Mouse (Mus musculus): ENCODE measurements around the gene Rpl31. TPM values are rescaled to one million over a fixed set of nuclear protein-coding genes. Genes with fewer than 3 reads are reported as not detected.

Gene Rpl31
- polyA plus RNA-seq (2015; fragmentation: Nextera tagmentation; extraction: Ambion mirVana) = 358 and 371 TPM in 2 replicates

GRCm38 (mm10) chr1:39367601-39368266, at the start of gene Rpl31:
Gene Rpl31 (plus strand): TSS chr1:39367842.
- ATAC-seq (ENCODE audit: extremely low read depth, insufficient number of reproducible peaks, low FRiP score, low TSS enrichment) = peak; percentile 97
- under 1% methylated on average over 62 of the region's 62 CpGs for WGBS
- H3K4me2 ChIP-seq = peak within 1 kb of the TSS; percentile 95

GRCm38 (mm10) chr1:39317935-39318334, 49.7 kb upstream of the Rpl31 start:
- WGBS = 73% methylated on average over 2 of the region's 2 CpGs
- ATAC-seq (ENCODE audit: extremely low read depth, insufficient number of reproducible peaks, low FRiP score, low TSS enrichment) = no peak
- H3K4me3 ChIP-seq = no peak overlapping the region
- H3K36me3 ChIP-seq = no peaks in the 10 kb centered on the region
- H3K27ac ChIP-seq (replicated peaks) = no peak overlapping the region
- no peaks in the 10 kb centered on the region for H3K9me3 ChIP-seq
- H3K4me2 ChIP-seq = no peak overlapping the region
- peaks cover 6% of the 10 kb centered on the region; the same call in 1 of the 2 replicates for H3K27me3 ChIP-seq (replicated peaks)
- peaks cover 18% of the 10 kb centered on the region for H3K4me1 ChIP-seq
- H3K9ac ChIP-seq = no peak overlapping the region

More at GRCm38 (mm10) chr1:39367601-39368266, at the start of gene Rpl31:
- H3K9ac ChIP-seq = peak within 1 kb of the TSS; percentile 100
- no peaks in the 10 kb centered on the region for H3K27me3 ChIP-seq (replicated peaks)
- H3K36me3 ChIP-seq = peaks cover 37% of the 10 kb centered on the region
- H3K4me1 ChIP-seq = peaks cover 22% of the 10 kb centered on the region
- H3K27ac ChIP-seq (replicated peaks) = peak within 1 kb of the TSS; percentile 90
- H3K9me3 ChIP-seq = no peaks in the 10 kb centered on the region
- peak within 1 kb of the TSS; percentile 96 for H3K4me3 ChIP-seq

- peaks cover 18% of the 10 kb centered on the region for H3K4me1 ChIP-seq
- H3K36me3 ChIP-seq = no peaks in the 10 kb centered on the region
- no peak overlapping the region for H3K4me3 ChIP-seq
- no peak for ATAC-seq (ENCODE audit: extremely low read depth, insufficient number of reproducible peaks, low FRiP score, low TSS enrichment)
- no peak overlapping the region for H3K4me2 ChIP-seq
- H3K27ac ChIP-seq (replicated peaks) = no peak overlapping the region
- 56% methylated on average over 7 of the region's 7 CpGs for WGBS
- H3K27me3 ChIP-seq (replicated peaks) = peaks cover 6% of the 10 kb centered on the region; the same call in 1 of the 2 replicates
- H3K9ac ChIP-seq = no peak overlapping the region
- no peaks in the 10 kb centered on the region for H3K9me3 ChIP-seq
Observed at GRCm38 (mm10) chr1:39318870-39319269, 48.8 kb upstream of the Rpl31 start.

- Histone ChIP-seq H3K36me3 (no peaks in the 10 kb centered on the region), H3K27ac (replicated peaks) (no peak overlapping the region), H3K4me3 (no peak overlapping the region), H3K27me3 (replicated peaks) (no peaks in the 10 kb centered on the region), H3K4me1 (peaks cover 20% of the 10 kb centered on the region), H3K9ac (no peak overlapping the region), H3K9me3 (no peaks in the 10 kb centered on the region), H3K4me2 (no peak overlapping the region)
- no peak for ATAC-seq (ENCODE audit: extremely low read depth, insufficient number of reproducible peaks, low FRiP score, low TSS enrichment)
- WGBS = 64% methylated on average over 6 of the region's 6 CpGs
Observed at GRCm38 (mm10) chr1:39321954-39322353, 45.7 kb upstream of the Rpl31 start.

- no peak overlapping the region for H3K4me2 ChIP-seq
- WGBS = 81% methylated on average over 6 of the region's 6 CpGs
- no peak overlapping the region for H3K27ac ChIP-seq (replicated peaks)
- no peak overlapping the region for H3K4me3 ChIP-seq
- H3K9ac ChIP-seq = no peak overlapping the region
- H3K4me1 ChIP-seq = peaks cover 15% of the 10 kb centered on the region
- no peaks in the 10 kb centered on the region for H3K9me3 ChIP-seq
- H3K27me3 ChIP-seq (replicated peaks) = no peaks in the 10 kb centered on the region
- H3K36me3 ChIP-seq = no peaks in the 10 kb centered on the region
- ATAC-seq (ENCODE audit: extremely low read depth, insufficient number of reproducible peaks, low FRiP score, low TSS enrichment) = no peak
Observed at GRCm38 (mm10) chr1:39325228-39325627, 42.4 kb upstream of the Rpl31 start.

- Histone ChIP-seq H3K9me3 (no peaks in the 10 kb centered on the region), H3K4me2 (no peak overlapping the region), H3K9ac (no peak overlapping the region), H3K4me3 (no peak overlapping the region), H3K27me3 (replicated peaks) (no peaks in the 10 kb centered on the region), H3K4me1 (peaks cover 35% of the 10 kb centered on the region), H3K27ac (replicated peaks) (peak overlapping the region; percentile 12; the same call in 1 of the 2 replicates), H3K36me3 (no peaks in the 10 kb centered on the region)
- no peak for ATAC-seq (ENCODE audit: extremely low read depth, insufficient number of reproducible peaks, low FRiP score, low TSS enrichment)
- WGBS = 42% methylated on average over 7 of the region's 7 CpGs
Observed at GRCm38 (mm10) chr1:39327546-39327945, 40.1 kb upstream of the Rpl31 start.

GRCm38 (mm10) chr1:39330857-39331594, 36.6 kb upstream of the Rpl31 start:
- Histone ChIP-seq H3K27me3 (replicated peaks) (peaks cover 5% of the 10 kb centered on the region), H3K4me2 (0 out of 2 replicates have a peak overlapping the region, but pooled peaks have one; percentile 8), H3K4me1 (peaks cover 43% of the 10 kb centered on the region), H3K9me3 (no peaks in the 10 kb centered on the region), H3K27ac (replicated peaks) (peak overlapping the region; percentile 77), H3K36me3 (no peaks in the 10 kb centered on the region), H3K9ac (no peak overlapping the region), H3K4me3 (no peak overlapping the region)
- 64% methylated on average over 7 of the region's 7 CpGs for WGBS
- no peak; the same call in 1 of the 2 replicates for ATAC-seq (ENCODE audit: extremely low read depth, insufficient number of reproducible peaks, low FRiP score, low TSS enrichment)

GRCm38 (mm10) chr1:39332456-39332855, 35.2 kb upstream of the Rpl31 start:
- WGBS = 80% methylated on average over 4 of the region's 4 CpGs
- Histone ChIP-seq H3K4me2 (no peak overlapping the region), H3K27me3 (replicated peaks) (peaks cover 14% of the 10 kb centered on the region), H3K9ac (no peak overlapping the region), H3K4me3 (no peak overlapping the region), H3K36me3 (no peaks in the 10 kb centered on the region), H3K9me3 (no peaks in the 10 kb centered on the region), H3K4me1 (peaks cover 42% of the 10 kb centered on the region), H3K27ac (replicated peaks) (no peak overlapping the region)
- no peak for ATAC-seq (ENCODE audit: extremely low read depth, insufficient number of reproducible peaks, low FRiP score, low TSS enrichment)

- Histone ChIP-seq H3K4me2 (peak overlapping the region; percentile 42), H3K36me3 (no peaks in the 10 kb centered on the region), H3K9ac (0 out of 2 replicates have a peak overlapping the region, but pooled peaks have one; percentile 10)
Observed at GRCm38 (mm10) chr1:39335561-39336196, 32.0 kb upstream of the Rpl31 start.

GRCm38 (mm10) chr1:39336788-39337187, 30.9 kb upstream of the Rpl31 start:
- ATAC-seq (ENCODE audit: extremely low read depth, insufficient number of reproducible peaks, low FRiP score, low TSS enrichment) = no peak
- Histone ChIP-seq H3K9ac (no peak overlapping the region), H3K4me2 (no peak overlapping the region), H3K36me3 (no peaks in the 10 kb centered on the region), H3K4me1 (peaks cover 22% of the 10 kb centered on the region), H3K27ac (replicated peaks) (no peak overlapping the region), H3K4me3 (no peak overlapping the region), H3K27me3 (replicated peaks) (peaks cover 47% of the 10 kb centered on the region), H3K9me3 (no peaks in the 10 kb centered on the region)
- WGBS = 77% methylated on average over 8 of the region's 8 CpGs

More at GRCm38 (mm10) chr1:39335561-39336196, 32.0 kb upstream of the Rpl31 start:
- peaks cover 33% of the 10 kb centered on the region for H3K4me1 ChIP-seq
- no peak overlapping the region for H3K27ac ChIP-seq (replicated peaks)
- peaks cover 39% of the 10 kb centered on the region for H3K27me3 ChIP-seq (replicated peaks)
- 31% methylated on average over 15 of the region's 15 CpGs for WGBS
- no peaks in the 10 kb centered on the region for H3K9me3 ChIP-seq
- ATAC-seq (ENCODE audit: extremely low read depth, insufficient number of reproducible peaks, low FRiP score, low TSS enrichment) = no peak
- H3K4me3 ChIP-seq = no peak overlapping the region

GRCm38 (mm10) chr1:39338831-39339230, 28.8 kb upstream of the Rpl31 start:
- WGBS = 69% methylated on average over 10 of the region's 10 CpGs
- ATAC-seq (ENCODE audit: extremely low read depth, insufficient number of reproducible peaks, low FRiP score, low TSS enrichment) = no peak
- Histone ChIP-seq H3K27ac (replicated peaks) (no peak overlapping the region), H3K27me3 (replicated peaks) (peaks cover 51% of the 10 kb centered on the region), H3K9me3 (no peaks in the 10 kb centered on the region), H3K4me1 (peaks cover 14% of the 10 kb centered on the region), H3K4me3 (no peak overlapping the region), H3K36me3 (no peaks in the 10 kb centered on the region), H3K9ac (no peak overlapping the region), H3K4me2 (no peak overlapping the region)
